Mouse (Mus musculus) liver, embryonic 14.5 days (tissue): Measurements from ENCODE around the gene Pga5.

ENCODE experiments used
- CTCF ChIP-seq: IDR thresholded peaks from 2 replicates; pipeline ENCODE4 v1.5.1; 2016; ENCODE audit warnings: antibody characterized with exemption, low read depth, control low read depth
- EP300 ChIP-seq: IDR thresholded peaks from 2 replicates; pipeline ENCODE4 v1.6.1; 2016; ENCODE audit warnings: antibody characterized with exemption, low read depth

- no peak for TF ChIP-seq CTCF
- TF ChIP-seq EP300, result no peak
Observed at GRCm38 (mm10) chr19:10637840-10638239, 40.0 kb downstream of the Pga5 start.
